Mouse (Mus musculus) kidney, embryonic 16.5 days (tissue): ENCODE results near the gene Zbtb42. TPM values are rescaled to one million over a fixed set of nuclear protein-coding genes. Genes with fewer than 3 reads are reported as not detected.

Source experiments
- ATAC-seq: fragments of 200-750 bp; cut with Nextera tagmentation; 2 replicates; pipeline ENCODE4 v1.8.0; 2017; ENCODE audit warnings: moderate TSS enrichment; ENCODE audit not compliant: low FRiP score, low TSS enrichment
- H3K27ac ChIP-seq: fragments of 300-500 bp; sonication (generic); 2 replicates; pipeline ENCODE4 v1.5.1; 2014; ENCODE audit warnings: low read length
- H3K27me3 ChIP-seq: fragments of 300-500 bp; sonication (generic); 2 replicates; pipeline ENCODE4 v1.6.1; 2014; ENCODE audit warnings: low read length, control low read depth, mixed read lengths; ENCODE audit not compliant: insufficient read depth
- H3K36me3 ChIP-seq: fragments of 300-500 bp; sonication (generic); 2 replicates; pipeline ENCODE4 v1.6.1; 2014; ENCODE audit warnings: low read length, control low read depth, mixed read lengths; ENCODE audit not compliant: insufficient read depth
- H3K4me1 ChIP-seq: fragments of 300-500 bp; sonication (generic); 2 replicates; pipeline ENCODE4 v1.6.1; 2014; ENCODE audit warnings: low read length, control low read depth, mixed read lengths; ENCODE audit not compliant: insufficient read depth
- H3K4me2 ChIP-seq: fragments of 300-500 bp; sonication (generic); replicated peaks from 2 replicates; pipeline ENCODE4 v1.6.1; 2014; ENCODE audit warnings: low read depth, low read length
- H3K4me3 ChIP-seq: fragments of 300-500 bp; sonication (generic); 2 replicates; pipeline ENCODE4 v1.5.1; 2014; ENCODE audit warnings: mild to moderate bottlenecking, low read length
- H3K9ac ChIP-seq: fragments of 300-500 bp; sonication (generic); replicated peaks from 2 replicates; pipeline ENCODE4 v1.6.1; 2014; ENCODE audit warnings: low read length
- H3K9me3 ChIP-seq: fragments of 300-500 bp; sonication (generic); 2 replicates; pipeline ENCODE4 v1.6.1; 2016; ENCODE audit warnings: low read length, control low read depth
- WGBS: fragments of 180-500 bp; shearing (Covaris S2); extraction: QIAGEN DNeasy Blood & Tissue Kit; methylation state at CpG from one replicate; pipeline ENCODE4 v1.1.7; 2014; 5-methylcytosine and 5-hydroxymethylcytosine counted together
- polyA plus RNA-seq: library from polyadenylated mRNA; unstranded; fragments of >200 nt; fragmentation: Nextera tagmentation; extraction: Ambion mirVana; gene quantifications from 2 replicates; pipeline ENCODE4 v1.2.1, GENCODE M21; 2015

Gene Zbtb42
- polyA plus RNA-seq, 1 experiment from 2014 or later: 6.4 TPM

- peak overlapping the region; percentile 77; the same call in 1 of the 2 replicates for H3K27ac ChIP-seq
- WGBS: 4% methylated on average over 74 of the region's 87 CpGs
- H3K9me3 ChIP-seq: no peaks in the 10 kb centered on the region
- H3K27me3 ChIP-seq: peaks cover 23% of the 10 kb centered on the region
- no peaks in the 10 kb centered on the region; the same call in 1 of the 2 replicates for H3K36me3 ChIP-seq
- peak overlapping the region; percentile 68 for H3K4me3 ChIP-seq
- H3K4me1 ChIP-seq: peaks cover 40% of the 10 kb centered on the region
- peak overlapping the region; percentile 100 for H3K4me2 ChIP-seq
- H3K9ac ChIP-seq: peak overlapping the region; percentile 70
- peak; percentile 9; the same call in 1 of the 2 replicates for ATAC-seq
Observed at GRCm38 (mm10) chr12:112679027-112679996, 684 bp downstream of the Zbtb42 start.

GRCm38 (mm10) chr12:112683351-112683750 is 4.7 kb downstream of the Zbtb42 start:
- WGBS: 53% methylated on average over 7 of the region's 7 CpGs
- no peak overlapping the region for H3K4me3 ChIP-seq
- H3K9ac ChIP-seq: no peak overlapping the region
- H3K9me3 ChIP-seq: 0 out of 2 replicates have a peak, but pooled peaks cover 3% of the 10 kb centered on the region
- peaks cover 12% of the 10 kb centered on the region for H3K4me1 ChIP-seq
- peaks cover 19% of the 10 kb centered on the region for H3K27me3 ChIP-seq
- H3K36me3 ChIP-seq: no peaks in the 10 kb centered on the region; the same call in 1 of the 2 replicates
- no peak overlapping the region for H3K27ac ChIP-seq
- H3K4me2 ChIP-seq: no peak overlapping the region
- no peak for ATAC-seq

GRCm38 (mm10) chr12:112688458-112688857 is 9.8 kb downstream of the Zbtb42 start:
- Histone ChIP-seq H3K4me1 (peaks cover 12% of the 10 kb centered on the region), H3K4me3 (no peak overlapping the region), H3K36me3 (no peaks in the 10 kb centered on the region), H3K9ac (no peak overlapping the region), H3K4me2 (no peak overlapping the region), H3K9me3 (0 out of 2 replicates have a peak, but pooled peaks cover 3% of the 10 kb centered on the region), H3K27ac (no peak overlapping the region), H3K27me3 (no peaks in the 10 kb centered on the region)
- no peak for ATAC-seq
- WGBS: 42% methylated on average over 15 of the region's 15 CpGs

- Histone ChIP-seq H3K4me1 (peaks cover 17% of the 10 kb centered on the region), H3K4me2 (peak overlapping the region; percentile 88), H3K27me3 (no peaks in the 10 kb centered on the region), H3K27ac (peak overlapping the region; percentile 76), H3K9ac (peak overlapping the region; percentile 95), H3K36me3 (no peaks in the 10 kb centered on the region), H3K4me3 (peak overlapping the region; percentile 79), H3K9me3 (no peaks in the 10 kb centered on the region)
- ATAC-seq: peak; percentile 96
- WGBS: 2% methylated on average over 54 of the region's 54 CpGs
Observed at GRCm38 (mm10) chr12:112693185-112694126, 14.8 kb downstream of the Zbtb42 start.

GRCm38 (mm10) chr12:112694127-112694475 is 15.5 kb downstream of the Zbtb42 start:
- Histone ChIP-seq H3K4me1 (peaks cover 14% of the 10 kb centered on the region), H3K36me3 (no peaks in the 10 kb centered on the region), H3K9ac (peak overlapping the region; percentile 95), H3K27ac (peak overlapping the region; percentile 76; the same call in 1 of the 2 replicates), H3K4me2 (peak overlapping the region; percentile 88), H3K9me3 (no peaks in the 10 kb centered on the region), H3K27me3 (no peaks in the 10 kb centered on the region), H3K4me3 (peak overlapping the region; percentile 79)
- ATAC-seq: no peak
- 78% methylated on average over 10 of the region's 10 CpGs for WGBS

- 81% methylated on average over 3 of the region's 3 CpGs for WGBS
- H3K9ac ChIP-seq: no peak overlapping the region
- ATAC-seq: no peak
- H3K27me3 ChIP-seq: peaks cover 11% of the 10 kb centered on the region
- peaks cover 25% of the 10 kb centered on the region for H3K4me1 ChIP-seq
- H3K9me3 ChIP-seq: no peaks in the 10 kb centered on the region
- no peak overlapping the region for H3K27ac ChIP-seq
- no peaks in the 10 kb centered on the region for H3K36me3 ChIP-seq
- no peak overlapping the region for H3K4me3 ChIP-seq
- H3K4me2 ChIP-seq: no peak overlapping the region
Observed at GRCm38 (mm10) chr12:112696806-112697425, 18.3 kb downstream of the Zbtb42 start.

- Histone ChIP-seq H3K4me2 (peak overlapping the region; percentile 28), H3K4me3 (peak overlapping the region; percentile 10; the same call in 1 of the 2 replicates), H3K4me1 (peaks cover 15% of the 10 kb centered on the region; the same call in 1 of the 2 replicates), H3K27ac (no peak overlapping the region), H3K36me3 (no peaks in the 10 kb centered on the region), H3K27me3 (peaks cover 11% of the 10 kb centered on the region), H3K9me3 (no peaks in the 10 kb centered on the region), H3K9ac (peak overlapping the region; percentile 23)
- peak; percentile 47; the same call in 1 of the 2 replicates for ATAC-seq
- WGBS: 1% methylated on average over 15 of the region's 15 CpGs
Observed at GRCm38 (mm10) chr12:112700522-112700921, 21.9 kb downstream of the Zbtb42 start.

- Histone ChIP-seq H3K27me3 (peaks cover 19% of the 10 kb centered on the region), H3K36me3 (no peaks in the 10 kb centered on the region), H3K9ac (no peak overlapping the region), H3K4me2 (no peak overlapping the region), H3K4me3 (no peak overlapping the region), H3K9me3 (no peaks in the 10 kb centered on the region), H3K4me1 (peaks cover 25% of the 10 kb centered on the region), H3K27ac (no peak overlapping the region)
- ATAC-seq: no peak
- WGBS: 20% methylated on average over 6 of the region's 6 CpGs
Observed at GRCm38 (mm10) chr12:112702374-112703320, 24.0 kb downstream of the Zbtb42 start.
